Mouse (Mus musculus) small intestine, adult 2 months (tissue): ENCODE results near the gene Hook1.

ENCODE experiments used
- CTCF ChIP-seq: fragments of 200-500 bp; IDR thresholded peaks from 2 replicates; pipeline ENCODE4 v1.5.1; 2012; ENCODE audit warnings: low read depth, mild to moderate bottlenecking, control low read depth, inconsistent platforms, low read length, moderate library complexity, mixed read lengths; ENCODE audit not compliant: insufficient replicate concordance, insufficient read length; ENCODE audit errors: extremely low read depth
- POLR2A ChIP-seq: fragments of 200-500 bp; IDR thresholded peaks from 2 replicates; pipeline ENCODE4 v1.6.1; 2012; ENCODE audit warnings: low read depth, mild to moderate bottlenecking, control low read depth, inconsistent platforms, low read length, moderate library complexity

DNA sequence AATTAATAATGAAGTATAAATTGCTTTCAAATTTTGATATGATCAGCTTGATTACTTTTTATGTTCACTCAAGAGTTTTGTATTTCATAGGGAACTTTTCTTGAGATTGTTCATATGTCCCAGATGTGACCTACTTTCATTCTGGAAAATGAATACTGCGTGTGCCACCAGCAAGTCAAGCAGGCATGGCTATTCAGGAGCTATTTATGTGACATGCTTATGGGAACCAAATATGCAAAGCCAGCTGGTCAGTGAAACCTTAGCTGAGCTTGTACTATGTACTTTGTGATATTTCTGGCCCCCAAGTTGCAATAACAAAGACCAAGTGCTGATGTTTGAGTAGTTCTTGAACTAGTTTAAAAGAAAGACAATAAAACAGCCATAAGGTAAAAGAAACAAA is 19.1 kb upstream of the Hook1 start:
- no peak for TF ChIP-seq POLR2A
- TF ChIP-seq CTCF = no peak
